Mouse (Mus musculus) testis, adult 2 months (tissue): Measurements from ENCODE around the gene Pgm5. TPM values are rescaled to one million over a fixed set of nuclear protein-coding genes. Genes with fewer than 3 reads are reported as not detected.
"Not testable (repeated sequence)": the region's sequence is repeated elsewhere in the genome, so short reads cannot be mapped to it uniquely, and the experiment has no call there.

Experiments used
- H3K27ac ChIP-seq: fragments of 200-500 bp; 2 replicates; pipeline ENCODE4 v1.5.1; 2012; ENCODE audit warnings: low read depth, low read length; ENCODE audit not compliant: control insufficient read depth, insufficient read depth
- H3K27me3 ChIP-seq: fragments of 200-500 bp; 2 replicates; pipeline ENCODE4 v1.6.1; 2012; ENCODE audit warnings: mild to moderate bottlenecking, low read length, moderate library complexity; ENCODE audit not compliant: control insufficient read depth, insufficient read depth
- H3K36me3 ChIP-seq: fragments of 200-500 bp; 2 replicates; pipeline ENCODE4 v1.6.1; 2012; ENCODE audit warnings: mild to moderate bottlenecking, low read length; ENCODE audit not compliant: control insufficient read depth, insufficient read depth
- H3K4me1 ChIP-seq: fragments of 200-500 bp; 2 replicates; pipeline ENCODE4 v1.6.1; 2012; ENCODE audit warnings: low read length; ENCODE audit not compliant: control insufficient read depth, insufficient read depth
- H3K4me3 ChIP-seq: fragments of 200-500 bp; 2 replicates; pipeline ENCODE4 v1.5.1; 2012; ENCODE audit warnings: low read depth, mild to moderate bottlenecking, low read length, moderate library complexity, mixed read lengths; ENCODE audit not compliant: control insufficient read depth
- CTCF ChIP-seq: fragments of 200-500 bp; IDR thresholded peaks from 2 replicates; pipeline ENCODE4 v1.5.1; 2012; ENCODE audit warnings: low read depth, mild to moderate bottlenecking, inconsistent platforms, low read length, moderate library complexity; ENCODE audit not compliant: control insufficient read depth, insufficient read depth, insufficient replicate concordance
- POLR2A ChIP-seq: fragments of 200-500 bp; IDR thresholded peaks from 2 replicates; pipeline ENCODE4 v1.6.1; 2012; ENCODE audit warnings: low read depth, mild to moderate bottlenecking, inconsistent platforms, low read length, moderate library complexity; ENCODE audit not compliant: control insufficient read depth
- polyA plus RNA-seq: library from polyadenylated mRNA; depleted of rRNA; stranded (reverse); fragments of >200 nt; gene quantifications from 2 replicates; pipeline ENCODE4 v1.2.3, GENCODE M21; 2012

The Pgm5 gene
- polyA plus RNA-seq, 1 experiment = 0.38 TPM

DNA sequence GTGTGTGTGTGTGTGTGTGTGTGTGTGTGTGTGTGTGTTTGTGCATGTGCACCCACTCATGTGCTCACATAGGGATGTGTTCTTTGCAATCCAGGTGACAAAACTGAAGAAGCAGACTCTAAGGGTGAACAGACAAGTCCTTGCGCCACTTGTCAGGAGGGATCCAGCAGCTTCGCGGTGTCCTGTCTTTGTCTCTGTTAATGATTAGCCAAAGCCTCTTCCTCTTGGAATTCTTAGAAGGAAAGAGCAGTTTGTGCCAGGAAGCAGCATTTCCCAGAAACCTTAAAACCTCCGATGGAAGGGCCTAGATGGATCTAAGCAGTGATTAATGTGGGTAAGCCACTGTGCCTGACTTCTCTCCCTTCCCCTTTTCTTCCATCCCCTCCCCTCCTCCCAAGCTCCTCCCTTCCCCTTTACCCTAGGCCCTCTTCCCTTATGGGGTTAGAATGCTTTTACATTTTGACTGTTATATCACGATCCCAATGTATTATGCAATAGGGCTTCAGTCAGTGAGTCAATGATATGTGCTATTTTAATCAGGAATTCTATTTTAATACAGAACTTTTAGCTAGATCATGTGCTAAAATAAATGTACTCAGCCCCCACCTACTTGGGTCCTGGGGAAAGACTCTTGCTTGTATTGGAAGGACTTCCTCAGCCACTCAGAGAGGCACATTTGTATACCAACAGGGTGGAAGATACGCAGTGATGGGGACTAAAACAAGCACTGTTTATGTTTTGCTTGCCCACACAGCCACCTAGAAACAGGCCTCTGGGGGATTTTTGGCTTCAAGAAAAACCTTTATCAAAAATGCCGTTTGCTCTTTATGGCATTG, 154.4 kb downstream of the Pgm5 start:
- TF ChIP-seq CTCF = no peak
- no peak for TF ChIP-seq POLR2A
- Histone ChIP-seq H3K27ac (no peak overlapping the region), H3K4me3 (no peak overlapping the region), H3K36me3 (no peaks in the 10 kb centered on the region), H3K27me3 (no peaks in the 10 kb centered on the region), H3K4me1 (no peaks in the 10 kb centered on the region)

DNA sequence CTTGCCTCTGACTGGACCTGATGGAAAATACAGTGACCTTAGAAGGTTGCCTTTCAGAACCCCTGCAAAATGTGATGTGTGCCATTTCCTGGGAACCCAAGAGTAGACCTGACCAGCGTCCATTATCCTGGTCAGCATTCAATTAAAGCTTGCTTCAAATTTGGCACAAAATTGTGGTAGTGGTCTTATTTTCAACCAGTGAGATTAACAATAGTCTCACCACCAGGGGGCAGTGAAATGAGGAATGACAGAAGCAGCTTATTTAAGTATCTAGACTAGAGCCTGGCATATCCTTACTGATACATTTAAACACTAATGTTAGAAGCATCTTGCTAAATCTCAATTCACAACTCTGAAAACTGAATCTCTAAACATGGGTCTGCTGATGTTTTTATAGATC, 156.3 kb downstream of the Pgm5 start:
- Histone ChIP-seq H3K4me3 (no peak overlapping the region), H3K27ac (no peak overlapping the region), H3K4me1 (no peaks in the 10 kb centered on the region), H3K36me3 (no peaks in the 10 kb centered on the region), H3K27me3 (no peaks in the 10 kb centered on the region)
- TF ChIP-seq CTCF (no peak), POLR2A (no peak)

DNA sequence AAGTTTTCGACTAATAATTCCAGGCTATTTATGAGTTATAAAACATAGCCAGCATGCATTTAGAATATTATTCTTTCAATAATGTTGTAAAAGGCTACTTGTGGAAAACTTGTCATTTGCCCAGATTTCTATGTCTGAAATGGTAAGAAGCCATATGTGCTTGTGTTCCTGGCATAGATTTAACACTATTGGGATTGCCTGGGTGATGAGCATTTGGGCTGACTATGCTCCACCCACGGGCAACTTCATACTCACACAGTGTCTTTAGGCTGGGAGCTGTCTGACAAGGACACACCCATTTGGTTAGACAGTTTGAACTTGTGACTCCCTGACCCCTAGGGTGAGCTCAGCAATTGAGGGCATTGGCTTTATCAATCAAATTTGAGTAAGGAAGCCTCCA, 157.3 kb downstream of the Pgm5 start:
- Histone ChIP-seq H3K4me1 (no peaks in the 10 kb centered on the region), H3K27ac (no peak overlapping the region), H3K36me3 (no peaks in the 10 kb centered on the region), H3K27me3 (no peaks in the 10 kb centered on the region), H3K4me3 (no peak overlapping the region)
- TF ChIP-seq POLR2A (no peak), CTCF (no peak)

DNA sequence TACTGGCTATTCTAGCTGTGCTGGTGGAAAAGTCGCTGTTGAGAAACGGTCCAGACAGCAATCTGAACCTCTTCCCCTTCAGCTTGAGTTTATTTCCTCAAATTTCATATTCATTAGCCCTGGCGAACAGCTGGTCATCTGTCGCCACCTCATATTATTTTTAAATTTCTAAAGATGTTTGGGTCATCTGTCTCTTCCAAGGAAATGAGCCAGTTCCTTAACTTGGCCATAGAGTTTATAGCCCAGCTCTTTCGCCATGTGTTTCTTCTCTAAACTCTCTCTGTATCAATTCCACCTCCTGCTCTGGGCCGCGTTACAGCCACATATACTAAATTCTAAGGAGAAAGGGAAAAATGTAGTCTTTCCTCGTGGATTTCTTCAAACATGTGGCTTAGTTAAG, 158.0 kb downstream of the Pgm5 start:
- Histone ChIP-seq H3K27ac (no peak overlapping the region), H3K36me3 (no peaks in the 10 kb centered on the region), H3K4me3 (no peak overlapping the region), H3K27me3 (no peaks in the 10 kb centered on the region), H3K4me1 (no peaks in the 10 kb centered on the region)
- TF ChIP-seq POLR2A (no peak), CTCF (no peak)

DNA sequence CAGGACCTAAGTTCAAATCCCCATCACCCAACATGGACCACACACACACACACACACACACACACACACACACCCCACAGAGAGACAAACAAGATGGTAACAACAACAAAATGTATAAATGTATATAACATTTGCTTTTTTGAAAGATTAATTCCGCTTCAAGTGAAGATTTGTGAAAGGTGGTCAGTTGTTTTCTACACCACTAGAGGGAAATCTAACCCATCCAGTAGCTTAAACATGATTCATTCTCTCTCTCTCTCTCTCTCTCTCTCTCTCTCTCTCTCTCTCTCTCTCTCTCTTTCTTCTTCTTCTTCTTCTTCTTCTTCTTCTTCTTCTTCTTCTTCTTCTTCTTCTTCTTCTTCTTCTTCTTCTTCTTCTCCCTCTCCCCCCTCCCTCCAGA, 158.5 kb downstream of the Pgm5 start:
- H3K27ac ChIP-seq, H3K27me3 ChIP-seq, H3K4me3 ChIP-seq, H3K36me3 ChIP-seq, H3K4me1 ChIP-seq: not testable (repeated sequence)

DNA sequence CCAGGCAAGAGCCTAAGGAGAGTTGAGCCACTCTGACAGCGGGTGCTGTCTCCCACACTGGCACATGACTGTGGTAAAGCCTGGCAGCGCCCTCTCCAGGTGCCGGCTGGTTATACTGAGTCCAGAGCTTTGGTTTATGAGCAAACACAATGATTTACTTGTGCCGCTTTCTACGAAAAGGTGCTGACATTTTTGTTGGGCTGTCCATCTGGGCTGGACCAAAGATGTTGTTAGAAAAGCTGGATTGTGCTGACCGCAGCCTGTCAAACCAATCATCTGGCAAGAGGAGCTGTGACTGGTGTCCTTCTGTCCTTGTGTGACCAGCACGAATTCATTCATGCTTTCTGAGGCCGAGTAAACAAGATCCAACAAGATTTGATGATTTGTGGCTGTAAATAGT, 159.9 kb downstream of the Pgm5 start:
- no peak for TF ChIP-seq CTCF
- no peak for TF ChIP-seq POLR2A
- H3K4me1 ChIP-seq = no peaks in the 10 kb centered on the region
- H3K27me3 ChIP-seq = no peaks in the 10 kb centered on the region
- H3K27ac ChIP-seq = no peak overlapping the region
- no peaks in the 10 kb centered on the region for H3K36me3 ChIP-seq
- H3K4me3 ChIP-seq = no peak overlapping the region

DNA sequence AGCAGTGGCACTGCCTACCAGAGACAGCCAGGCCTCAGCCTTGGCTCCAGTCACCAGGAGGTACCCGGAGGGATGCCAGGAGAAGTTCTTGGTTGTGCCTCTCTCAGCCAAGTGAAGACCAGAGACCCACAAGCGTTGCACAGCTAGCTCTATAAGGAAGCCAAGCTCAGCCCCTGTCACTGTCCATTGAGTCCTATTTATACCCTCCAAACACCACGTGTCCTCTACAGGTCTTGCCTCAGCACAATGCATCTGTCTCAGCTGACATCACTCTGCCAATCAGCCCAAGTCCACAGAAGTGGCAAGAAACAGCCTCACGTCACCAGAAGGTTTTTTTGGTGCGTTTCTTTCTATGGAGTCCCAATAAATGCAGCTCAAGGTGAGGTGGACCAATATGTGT, 161.0 kb downstream of the Pgm5 start:
- H3K36me3 ChIP-seq = no peaks in the 10 kb centered on the region
- H3K4me1 ChIP-seq = no peaks in the 10 kb centered on the region

DNA sequence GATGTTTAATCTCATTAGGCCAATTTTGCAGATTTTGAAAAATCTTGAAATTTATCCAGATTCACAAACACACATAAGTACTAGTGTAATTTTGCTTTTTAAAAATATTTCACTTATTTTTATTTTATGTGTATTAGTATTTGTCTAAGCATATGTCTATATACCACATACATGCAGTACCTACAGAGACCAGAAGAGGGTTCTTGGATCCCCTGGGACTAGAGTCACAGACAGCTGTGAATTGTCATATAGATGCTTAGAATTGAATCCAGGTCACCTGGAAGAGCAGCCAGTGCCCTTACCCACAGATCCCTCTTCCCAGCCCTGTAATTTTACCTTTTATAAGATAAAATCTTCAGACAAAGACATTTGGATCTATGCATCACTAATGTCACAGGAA, 161.7 kb downstream of the Pgm5 start:
- H3K4me1 ChIP-seq = no peaks in the 10 kb centered on the region
- no peak overlapping the region for H3K4me3 ChIP-seq
- H3K27ac ChIP-seq = no peak overlapping the region
- no peaks in the 10 kb centered on the region for H3K27me3 ChIP-seq
- no peak for TF ChIP-seq CTCF
- TF ChIP-seq POLR2A = no peak
- H3K36me3 ChIP-seq = no peaks in the 10 kb centered on the region

More for the DNA sequence above, 161.0 kb downstream of the Pgm5 start:
- TF ChIP-seq POLR2A (no peak), CTCF (no peak)
- Histone ChIP-seq H3K4me3 (no peak overlapping the region), H3K27ac (no peak overlapping the region), H3K27me3 (no peaks in the 10 kb centered on the region)

DNA sequence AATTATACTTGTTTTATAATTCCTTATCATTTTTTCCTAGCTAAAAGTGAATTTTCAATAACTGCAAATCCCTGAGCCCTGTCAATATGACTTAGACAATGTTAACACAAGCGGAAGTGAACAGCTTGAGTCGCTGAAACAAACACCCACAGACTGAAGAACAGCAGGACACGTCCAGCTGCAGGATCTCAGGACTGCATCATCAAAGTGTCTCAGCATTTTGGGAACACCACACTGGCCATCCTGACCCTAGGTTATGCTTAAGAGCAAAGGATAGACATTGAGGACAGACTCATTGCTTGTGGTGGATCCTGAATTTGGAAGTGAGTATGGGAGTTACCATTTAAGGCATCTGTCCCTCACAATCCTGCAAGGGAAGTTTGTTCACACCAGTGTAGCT, 162.5 kb downstream of the Pgm5 start:
- TF ChIP-seq CTCF = no peak
- TF ChIP-seq POLR2A = no peak
- Histone ChIP-seq H3K4me1 (no peaks in the 10 kb centered on the region), H3K36me3 (no peaks in the 10 kb centered on the region), H3K4me3 (no peak overlapping the region), H3K27ac (no peak overlapping the region), H3K27me3 (no peaks in the 10 kb centered on the region)
